Mouse (Mus musculus): ENCODE measurements at regions not wholly inside any gene's neighbourhood (a gene's known extent, or its start where the extent isn't known, plus 50 kb on each side); places are given as distances from the start of the nearest gene placed in this dataset.

GRCm38 (mm10) chr14:105056171-105056570 is 121.0 kb downstream of the Rbm26 start:
- no peak for DNase-seq (ENCODE audit: low spot score)

- no peak for DNase-seq (ENCODE audit: low spot score)
Observed at GRCm38 (mm10) chr14:105038798-105039197, 138.3 kb downstream of the Rbm26 start.

- peak; percentile 54 for DNase-seq (ENCODE audit: low spot score)
Observed at GRCm38 (mm10) chr14:105034712-105035377, 142.3 kb downstream of the Rbm26 start.

GRCm38 (mm10) chr14:105019971-105020370 is 157.2 kb downstream of the Rbm26 start:
- no peak for DNase-seq (ENCODE audit: low spot score)

- DNase-seq (ENCODE audit: low spot score) = peak; percentile 77
Observed at GRCm38 (mm10) chr14:105016089-105016846, 160.9 kb downstream of the Rbm26 start.

GRCm38 (mm10) chr14:105015278-105015677 is 161.8 kb downstream of the Rbm26 start:
- no peak for DNase-seq (ENCODE audit: low spot score)

- DNase-seq (ENCODE audit: low spot score) = no peak
Observed at GRCm38 (mm10) chr14:105010742-105011141, 166.4 kb downstream of the Rbm26 start.

GRCm38 (mm10) chr14:105008331-105008730 is 168.8 kb downstream of the Rbm26 start:
- no peak for DNase-seq (ENCODE audit: low spot score)

GRCm38 (mm10) chr14:104994066-104994465 is 183.1 kb downstream of the Rbm26 start:
- DNase-seq (ENCODE audit: low spot score) = no peak

- DNase-seq (ENCODE audit: low spot score) = peak; percentile 68
Observed at GRCm38 (mm10) chr14:104966046-104966445, 211.1 kb downstream of the Rbm26 start.

GRCm38 (mm10) chr14:104943450-104943849 is 233.7 kb downstream of the Rbm26 start:
- no peak for DNase-seq (ENCODE audit: low spot score)

- no peak for DNase-seq (ENCODE audit: low spot score)
Observed at GRCm38 (mm10) chr14:104939961-104940360, 237.2 kb downstream of the Rbm26 start.

- no peak for DNase-seq (ENCODE audit: low spot score)
Observed at GRCm38 (mm10) chr14:104937083-104937864, 239.9 kb downstream of the Rbm26 start.

GRCm38 (mm10) chr14:104935956-104936355 is 241.2 kb downstream of the Rbm26 start:
- no peak for DNase-seq (ENCODE audit: low spot score)

- DNase-seq (ENCODE audit: low spot score) = no peak
Observed at GRCm38 (mm10) chr14:104905706-104906105, 271.4 kb downstream of the Rbm26 start.

- DNase-seq (ENCODE audit: low spot score) = no peak
Observed at GRCm38 (mm10) chr14:104902120-104903027, 274.8 kb downstream of the Rbm26 start.

GRCm38 (mm10) chr14:104901072-104901471 is 276.1 kb downstream of the Rbm26 start:
- no peak for DNase-seq (ENCODE audit: low spot score)

GRCm38 (mm10) chr14:104871203-104871602 is 305.9 kb downstream of the Rbm26 start:
- DNase-seq (ENCODE audit: low spot score) = no peak

- no peak for DNase-seq (ENCODE audit: low spot score)
Observed at GRCm38 (mm10) chr14:104867540-104867939, 309.6 kb downstream of the Rbm26 start.

- no peak for DNase-seq (ENCODE audit: low spot score)
Observed at GRCm38 (mm10) chr14:104863881-104864280, 313.2 kb downstream of the Rbm26 start.

- DNase-seq (ENCODE audit: low spot score) = no peak
Observed at GRCm38 (mm10) chr14:104855913-104856312, 321.2 kb downstream of the Rbm26 start.

GRCm38 (mm10) chr14:104849274-104849673 is 326.8 kb upstream of the Rnf219 start:
- no peak for DNase-seq (ENCODE audit: low spot score)
